Mouse (Mus musculus) hindbrain, embryonic 11.5 days (tissue): ENCODE data around the gene Aida. TPM values are rescaled to one million over a fixed set of nuclear protein-coding genes. Genes with fewer than 3 reads are reported as not detected.
A peak's percentile ranks its signal among the peaks of the same experiment; 100 is the strongest.

Experiments used
- ATAC-seq: fragments of 200-750 bp; cut with Nextera tagmentation; 2 replicates; pipeline ENCODE4 v1.8.0; 2017; ENCODE audit warnings: mild to moderate bottlenecking, moderate TSS enrichment, moderate library complexity; ENCODE audit not compliant: low FRiP score
- DNase-seq: peaks from one replicate; pipeline ENCODE4 v3.0.0-alpha.2; 2015; ENCODE audit warnings: low spot score
- H3K27ac ChIP-seq: fragments of 300-500 bp; sonication (generic); 2 replicates; pipeline ENCODE4 v1.5.1; 2014; ENCODE audit warnings: mild to moderate bottlenecking, low read depth, low read length
- H3K27me3 ChIP-seq: fragments of 300-500 bp; sonication (generic); 2 replicates; pipeline ENCODE4 v1.6.1; 2014; ENCODE audit warnings: mild to moderate bottlenecking, low read length, moderate library complexity, mixed read lengths; ENCODE audit not compliant: control insufficient read depth, insufficient read depth
- H3K36me3 ChIP-seq: fragments of 300-500 bp; sonication (generic); 2 replicates; pipeline ENCODE4 v1.6.1; 2014; ENCODE audit warnings: mild to moderate bottlenecking, low read length, moderate library complexity, mixed read lengths; ENCODE audit not compliant: control insufficient read depth, insufficient read depth
- H3K4me1 ChIP-seq: fragments of 300-500 bp; sonication (generic); replicated peaks from 2 replicates; pipeline ENCODE4 v1.6.1; 2014; ENCODE audit warnings: low read length, mixed read lengths; ENCODE audit not compliant: control insufficient read depth, insufficient read depth
- H3K4me2 ChIP-seq: fragments of 300-500 bp; sonication (generic); replicated peaks from 2 replicates; pipeline ENCODE4 v1.6.1; 2014; ENCODE audit warnings: mild to moderate bottlenecking, low read depth, low read length
- H3K4me3 ChIP-seq: fragments of 300-500 bp; sonication (generic); 2 replicates; pipeline ENCODE4 v1.5.1; 2014; ENCODE audit warnings: low read depth, low read length
- H3K9ac ChIP-seq: fragments of 300-500 bp; sonication (generic); 2 replicates; pipeline ENCODE4 v1.6.1; 2014; ENCODE audit warnings: low read depth, low read length
- H3K9me3 ChIP-seq: fragments of 300-500 bp; sonication (generic); 2 replicates; pipeline ENCODE4 v1.6.1; 2016; ENCODE audit warnings: low read length; ENCODE audit not compliant: control insufficient read depth
- WGBS: fragments of 180-500 bp; shearing (Covaris S2); extraction: QIAGEN DNeasy Blood & Tissue Kit; methylation state at CpG from one replicate; pipeline ENCODE4 v1.1.7; 2014; 5-methylcytosine and 5-hydroxymethylcytosine counted together
- polyA plus RNA-seq: library from polyadenylated mRNA; unstranded; fragments of >200 nt; fragmentation: Nextera tagmentation; extraction: Ambion mirVana; gene quantifications from 2 replicates; pipeline ENCODE4 v1.2.1, GENCODE M21; 2014

Aida gene
- polyA plus RNA-seq, 1 experiment from 2014 or later, result 40.9 TPM

- no peak for ATAC-seq
- Histone ChIP-seq H3K9ac (no peak overlapping the region), H3K9me3 (no peaks in the 10 kb centered on the region), H3K27me3 (no peaks in the 10 kb centered on the region), H3K4me2 (no peak overlapping the region), H3K27ac (no peak overlapping the region), H3K36me3 (peaks cover 5% of the 10 kb centered on the region; the same call in 1 of the 2 replicates), H3K4me3 (no peak overlapping the region), H3K4me1 (no peaks in the 10 kb centered on the region; the same call in 1 of the 2 replicates)
- 95% methylated on average over 14 of the region's 14 CpGs for WGBS
- no peak for DNase-seq
Observed at GRCm38 (mm10) chr1:183362729-183363576, 66.6 kb downstream of the Aida start.

- no peak for ATAC-seq
- H3K36me3 ChIP-seq, result peaks cover 5% of the 10 kb centered on the region; the same call in 1 of the 2 replicates
- WGBS, result 93% methylated on average over 5 of the region's 5 CpGs
Observed at GRCm38 (mm10) chr1:183363577-183363867, 67.1 kb downstream of the Aida start.

GRCm38 (mm10) chr1:183366361-183366760 lies 70.0 kb downstream of the Aida start:
- no peaks in the 10 kb centered on the region; the same call in 1 of the 2 replicates for H3K4me1 ChIP-seq
- WGBS, result 89% methylated on average over 5 of the region's 5 CpGs
- ATAC-seq, result no peak
- no peak overlapping the region for H3K9ac ChIP-seq
- no peak for DNase-seq
- no peaks in the 10 kb centered on the region for H3K27me3 ChIP-seq
- H3K36me3 ChIP-seq, result peaks cover 5% of the 10 kb centered on the region; the same call in 1 of the 2 replicates
- no peak overlapping the region for H3K4me2 ChIP-seq
- no peaks in the 10 kb centered on the region for H3K9me3 ChIP-seq
- no peak overlapping the region for H3K27ac ChIP-seq
- H3K4me3 ChIP-seq, result no peak overlapping the region

More at GRCm38 (mm10) chr1:183363577-183363867, 67.1 kb downstream of the Aida start:
- no peak for DNase-seq
- H3K27me3 ChIP-seq, result no peaks in the 10 kb centered on the region
- H3K27ac ChIP-seq, result no peak overlapping the region
- no peaks in the 10 kb centered on the region for H3K9me3 ChIP-seq
- H3K4me1 ChIP-seq, result no peaks in the 10 kb centered on the region; the same call in 1 of the 2 replicates
- no peak overlapping the region for H3K9ac ChIP-seq
- no peak overlapping the region for H3K4me3 ChIP-seq
- no peak overlapping the region for H3K4me2 ChIP-seq

- 3% methylated on average over 51 of the region's 56 CpGs for WGBS
- peak; percentile 47 for DNase-seq
Observed at GRCm38 (mm10) chr1:183368601-183369400, 72.4 kb downstream of the Aida start.

GRCm38 (mm10) chr1:183369427-183370014 lies 73.1 kb downstream of the Aida start, which contains the start of gene Mia3:
Mia3 (minus strand) TSS chr1:183369553.
- peak; percentile 91 for DNase-seq
- H3K4me1 ChIP-seq, result no peaks in the 10 kb centered on the region; the same call in 1 of the 2 replicates
- no peaks in the 10 kb centered on the region for H3K27me3 ChIP-seq
- H3K36me3 ChIP-seq, result no peaks in the 10 kb centered on the region; the same call in 1 of the 2 replicates
- H3K9me3 ChIP-seq, result no peaks in the 10 kb centered on the region
- WGBS, result under 1% methylated on average over 36 of the region's 51 CpGs
- H3K4me2 ChIP-seq, result peak within 1 kb of the TSS; percentile 91
- peak within 1 kb of the TSS; percentile 90 for H3K9ac ChIP-seq
- ATAC-seq, result peak; percentile 98
- H3K27ac ChIP-seq, result peak within 1 kb of the TSS; percentile 37; the same call in 1 of the 2 replicates
- peak within 1 kb of the TSS; percentile 90 for H3K4me3 ChIP-seq

More at GRCm38 (mm10) chr1:183368601-183369400, 72.4 kb downstream of the Aida start:
- H3K27ac ChIP-seq, result no peak overlapping the region
- no peaks in the 10 kb centered on the region; the same call in 1 of the 2 replicates for H3K4me1 ChIP-seq
- peaks cover 5% of the 10 kb centered on the region; the same call in 1 of the 2 replicates for H3K36me3 ChIP-seq
- peak overlapping the region; percentile 90 for H3K9ac ChIP-seq
- H3K9me3 ChIP-seq, result no peaks in the 10 kb centered on the region
- peak overlapping the region; percentile 91 for H3K4me2 ChIP-seq
- H3K4me3 ChIP-seq, result peak overlapping the region; percentile 90
- ATAC-seq, result peak; percentile 84
- no peaks in the 10 kb centered on the region for H3K27me3 ChIP-seq

GRCm38 (mm10) chr1:183374728-183375127 lies 78.3 kb downstream of the Aida start:
- ATAC-seq, result no peak
- WGBS, result 75% methylated on average over 5 of the region's 5 CpGs
- H3K36me3 ChIP-seq, result no peaks in the 10 kb centered on the region
- no peak overlapping the region for H3K4me3 ChIP-seq
- H3K27ac ChIP-seq, result no peak overlapping the region
- no peaks in the 10 kb centered on the region for H3K9me3 ChIP-seq
- no peak overlapping the region for H3K4me2 ChIP-seq
- no peaks in the 10 kb centered on the region for H3K27me3 ChIP-seq
- DNase-seq, result no peak
- no peaks in the 10 kb centered on the region for H3K4me1 ChIP-seq
- H3K9ac ChIP-seq, result no peak overlapping the region

Other genes with a start within 250 kb of the Aida start
- 11.2 and 12.7 TPM in 2 replicates for gene Disp1, start 75.1 kb upstream of the Aida start, polyA plus RNA-seq
- 73.1 and 82.3 TPM in 2 replicates for gene Brox, start 679 bp downstream of the Aida start, polyA plus RNA-seq
- 97.5 and 97.6 TPM in 2 replicates for gene Mia3, start 73.0 kb downstream of the Aida start, polyA plus RNA-seq
- 18.4 and 20.2 TPM in 2 replicates for gene Taf1a, start 92.4 kb downstream of the Aida start, polyA plus RNA-seq
- gene Hhipl2, start 121.6 kb downstream of the Aida start, polyA plus RNA-seq, result 0.47 and 0.54 TPM in 2 replicates